Mouse (Mus musculus) heart, postnatal 0 days (tissue): ENCODE data around the gene B3gnt7. TPM values are rescaled to one million over a fixed set of nuclear protein-coding genes. Genes with fewer than 3 reads are reported as not detected.
A peak's percentile ranks its signal among the peaks of the same experiment; 100 is the strongest.
"Not testable (repeated sequence)": the region's sequence is repeated elsewhere in the genome, so short reads cannot be mapped to it uniquely, and the experiment has no call there.

Source experiments
- ATAC-seq: fragments of 200-750 bp; cut with Nextera tagmentation; 2 replicates; pipeline ENCODE4 v1.8.0; 2017; ENCODE audit warnings: low read depth, moderate number of reproducible peaks, moderate library complexity; ENCODE audit not compliant: insufficient read depth
- DNase-seq: peaks from one replicate; pipeline ENCODE4 v3.0.0-alpha.2; 2016; ENCODE audit warnings: low spot score
- H3K27ac ChIP-seq: fragments of 300-500 bp; sonication (generic); 2 replicates; pipeline ENCODE4 v1.5.1; 2014; ENCODE audit warnings: low read depth, mild to moderate bottlenecking
- H3K27me3 ChIP-seq: fragments of 300-500 bp; sonication (generic); 2 replicates; pipeline ENCODE4 v1.6.1; 2014; ENCODE audit warnings: low read length, mixed read lengths; ENCODE audit not compliant: control insufficient read depth, insufficient read depth
- H3K36me3 ChIP-seq: fragments of 300-500 bp; sonication (generic); replicated peaks from 2 replicates; pipeline ENCODE4 v1.6.1; 2014; ENCODE audit warnings: low read length, mixed read lengths; ENCODE audit not compliant: control insufficient read depth, insufficient read depth
- H3K4me1 ChIP-seq: fragments of 300-500 bp; sonication (generic); 2 replicates; pipeline ENCODE4 v1.6.1; 2014; ENCODE audit warnings: antibody characterized with exemption; ENCODE audit not compliant: control insufficient read depth, insufficient read depth
- H3K4me2 ChIP-seq: fragments of 300-500 bp; sonication (generic); 2 replicates; pipeline ENCODE4 v1.6.1; 2014; ENCODE audit warnings: low read depth, mild to moderate bottlenecking, low read length, moderate library complexity
- H3K4me3 ChIP-seq: fragments of 300-500 bp; sonication (generic); 2 replicates; pipeline ENCODE4 v1.5.1; 2014; ENCODE audit warnings: low read depth, low read length
- H3K9ac ChIP-seq: fragments of 300-500 bp; sonication (generic); replicated peaks from 2 replicates; pipeline ENCODE4 v1.6.1; 2014; ENCODE audit warnings: low read depth, low read length, mixed read lengths
- H3K9me3 ChIP-seq: fragments of 300-500 bp; sonication (generic); replicated peaks from 2 replicates; pipeline ENCODE4 v1.6.1; 2016; ENCODE audit warnings: low read length; ENCODE audit not compliant: control insufficient read depth
- CTCF ChIP-seq: IDR thresholded peaks from 2 replicates; pipeline ENCODE4 v1.5.1; 2016; ENCODE audit warnings: antibody characterized with exemption, control low read depth, low read depth
- EP300 ChIP-seq: IDR thresholded peaks from 2 replicates; pipeline ENCODE4 v1.6.1; 2016; ENCODE audit warnings: antibody characterized with exemption, low read depth
- WGBS: fragments of 180-500 bp; shearing (Covaris S2); extraction: QIAGEN DNeasy Blood & Tissue Kit; methylation state at CpG from one replicate; pipeline ENCODE4 v1.1.7; 2014; 5-methylcytosine and 5-hydroxymethylcytosine counted together
- polyA plus RNA-seq: library from polyadenylated mRNA; unstranded; fragments of >200 nt; fragmentation: Nextera tagmentation; extraction: Ambion mirVana; gene quantifications from 2 replicates; pipeline ENCODE4 v1.2.1, GENCODE M21; 2015
- total RNA-seq: library from RNA; depleted of rRNA; stranded (reverse); fragments of >200 nt; gene quantifications from 2 replicates; pipeline ENCODE4 v1.2.3, GENCODE M21; 2014; ENCODE audit warnings: low replicate concordance

B3gnt7 gene
- total and polyA plus RNA-seq, 2 experiments from 2014 or later = 0.49 to 0.69 TPM

- TF ChIP-seq CTCF (0 out of 2 replicates have a peak, but pooled peaks have one; percentile 17), EP300 (no peak)
- WGBS = 27% methylated on average over 15 of the region's 15 CpGs
- Histone ChIP-seq H3K4me3 (no peak overlapping the region), H3K27me3 (no peaks in the 10 kb centered on the region), H3K36me3 (no peaks in the 10 kb centered on the region), H3K27ac (no peak overlapping the region), H3K9ac (no peak overlapping the region), H3K9me3 (no peaks in the 10 kb centered on the region), H3K4me2 (no peak overlapping the region), H3K4me1 (no peaks in the 10 kb centered on the region)
- no peak for ATAC-seq
- no peak for DNase-seq
Observed at GRCm38 (mm10) chr1:86313772-86314125, 11.1 kb downstream of the B3gnt7 start.

DNA sequence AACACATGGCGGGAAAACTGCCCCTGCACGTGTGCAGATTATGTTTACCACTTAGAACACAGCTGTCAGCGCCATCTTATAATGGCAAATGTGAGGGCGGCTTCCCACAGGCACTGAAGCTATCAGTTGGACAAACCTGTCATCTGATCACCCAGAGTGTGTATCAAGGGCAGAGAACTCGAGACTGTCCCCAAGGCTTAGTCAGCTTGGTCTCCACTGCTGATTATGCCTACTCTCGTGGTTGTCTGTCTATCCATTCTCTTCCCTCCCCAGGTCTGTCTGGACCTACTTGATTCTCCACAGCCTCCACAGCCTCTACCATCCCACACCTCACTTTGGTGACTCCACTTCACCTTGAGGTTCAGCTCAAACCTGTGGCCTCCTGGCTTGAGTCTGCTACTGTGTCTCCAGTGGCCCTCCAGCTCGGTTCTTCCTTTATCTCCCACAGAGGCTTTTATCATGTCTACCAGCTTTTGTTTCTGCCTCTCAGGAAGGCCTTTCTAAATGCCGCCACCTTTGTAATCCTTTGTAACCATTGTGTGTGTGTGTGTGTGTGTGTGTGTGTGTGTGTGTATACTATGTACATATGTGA, 18.3 kb downstream of the B3gnt7 start:
- ATAC-seq (no peak), DNase-seq (no peak)
- Histone ChIP-seq H3K9ac (no peak overlapping the region), H3K4me2 (no peak overlapping the region), H3K27ac (no peak overlapping the region), H3K9me3 (no peaks in the 10 kb centered on the region), H3K27me3 (no peaks in the 10 kb centered on the region), H3K4me1 (no peaks in the 10 kb centered on the region), H3K36me3 (no peaks in the 10 kb centered on the region), H3K4me3 (no peak overlapping the region)
- no peak for TF ChIP-seq EP300
- TF ChIP-seq CTCF = no peak
- WGBS = 83% methylated on average over 6 of the region's 8 CpGs

DNA sequence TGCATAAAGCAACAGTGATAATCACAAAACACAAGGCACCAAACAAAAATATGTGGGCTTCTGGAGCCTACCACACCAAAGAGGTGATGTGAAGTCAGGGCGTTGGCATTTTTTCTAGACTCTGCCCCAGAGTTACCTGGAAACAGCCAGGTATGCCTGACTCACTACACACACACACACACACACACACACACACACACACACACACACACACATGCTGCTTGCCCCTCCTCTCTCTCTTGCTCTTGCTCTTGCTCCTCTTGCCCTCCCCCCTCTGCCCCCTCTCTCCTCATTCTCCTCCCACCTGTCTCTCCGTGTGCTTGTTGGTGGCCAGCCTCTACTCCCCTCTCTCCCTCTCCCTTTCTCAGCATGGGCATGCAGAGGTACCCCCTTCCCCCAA, 33.7 kb downstream of the B3gnt7 start:
- Histone ChIP-seq H3K9me3 (no peaks in the 10 kb centered on the region), H3K9ac (no peak overlapping the region), H3K27ac (no peak overlapping the region), H3K36me3 (no peaks in the 10 kb centered on the region), H3K27me3 (no peaks in the 10 kb centered on the region), H3K4me3 (no peak overlapping the region), H3K4me2 (no peak overlapping the region), H3K4me1 (no peaks in the 10 kb centered on the region)
- TF ChIP-seq EP300 (no peak), CTCF (no peak)
- ATAC-seq = no peak
- WGBS = 45% methylated on average over 2 of the region's 2 CpGs
- DNase-seq = no peak

DNA sequence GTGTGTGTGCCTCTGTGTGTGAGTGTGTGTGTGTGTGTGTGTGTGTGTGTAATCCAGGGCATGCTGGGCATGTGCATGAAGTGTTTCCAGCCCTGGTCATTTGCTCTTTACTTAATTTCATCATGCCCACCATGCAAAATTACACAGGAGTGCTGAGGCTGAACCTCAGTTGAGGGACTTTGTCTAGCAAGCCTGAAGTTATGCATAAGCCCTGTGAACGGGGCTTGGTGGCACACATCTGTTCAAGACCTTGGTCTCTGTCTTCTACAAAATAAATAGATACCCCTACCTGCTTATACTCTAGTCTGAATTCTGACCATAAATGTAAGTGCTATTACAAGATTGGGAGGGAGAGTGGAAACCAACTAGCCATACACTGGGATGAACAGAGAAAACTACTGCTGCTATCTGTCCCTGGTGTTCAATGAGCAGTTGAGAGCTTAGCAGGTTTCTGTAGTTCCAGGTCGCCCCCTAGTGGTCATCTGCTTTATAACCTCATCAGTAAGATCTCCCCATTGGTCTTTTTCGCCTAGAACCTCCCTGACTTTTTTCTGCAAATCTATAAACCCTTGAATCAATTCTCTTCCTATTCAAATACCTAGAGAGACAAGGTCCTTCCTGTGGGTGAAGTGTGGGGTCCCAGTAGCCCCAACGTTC, 36.7 kb downstream of the B3gnt7 start:
- H3K36me3 ChIP-seq = no peaks in the 10 kb centered on the region
- no peaks in the 10 kb centered on the region for H3K27me3 ChIP-seq
- no peak overlapping the region for H3K9ac ChIP-seq
- 30% methylated on average over 4 of the region's 4 CpGs for WGBS
- ATAC-seq (peak; percentile 53), DNase-seq (peak; percentile 78)
- H3K4me2 ChIP-seq = no peak overlapping the region
- no peaks in the 10 kb centered on the region for H3K4me1 ChIP-seq
- H3K9me3 ChIP-seq = no peaks in the 10 kb centered on the region
- H3K4me3 ChIP-seq = no peak overlapping the region
- no peak overlapping the region for H3K27ac ChIP-seq
- TF ChIP-seq CTCF (peak; percentile 88), EP300 (no peak)

DNA sequence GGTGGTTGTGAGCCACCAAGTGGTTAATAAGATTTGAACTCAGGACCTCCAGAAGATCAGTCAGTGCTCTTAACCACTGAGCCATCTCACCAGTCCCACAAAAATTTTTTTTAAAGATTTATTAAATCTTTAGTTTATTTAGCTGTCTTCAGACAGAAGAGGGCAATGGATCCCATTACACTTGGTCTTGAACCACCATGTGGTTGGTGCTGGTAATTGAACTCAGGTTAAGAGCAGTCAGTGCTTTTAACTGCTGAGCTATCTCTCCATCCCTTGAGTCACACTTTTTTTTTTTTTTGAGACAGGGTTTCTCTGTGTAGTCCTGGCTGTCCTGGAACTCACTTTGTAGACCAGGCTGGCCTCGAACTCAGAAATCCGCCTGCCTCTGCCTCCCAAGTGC, 38.5 kb downstream of the B3gnt7 start:
- not testable (repeated sequence) for H3K4me1 ChIP-seq, DNase-seq, H3K9ac ChIP-seq, H3K4me3 ChIP-seq, H3K4me2 ChIP-seq, H3K27me3 ChIP-seq, ATAC-seq, H3K36me3 ChIP-seq, H3K27ac ChIP-seq, H3K9me3 ChIP-seq
- 92% methylated on average over 2 of the region's 2 CpGs for WGBS

DNA sequence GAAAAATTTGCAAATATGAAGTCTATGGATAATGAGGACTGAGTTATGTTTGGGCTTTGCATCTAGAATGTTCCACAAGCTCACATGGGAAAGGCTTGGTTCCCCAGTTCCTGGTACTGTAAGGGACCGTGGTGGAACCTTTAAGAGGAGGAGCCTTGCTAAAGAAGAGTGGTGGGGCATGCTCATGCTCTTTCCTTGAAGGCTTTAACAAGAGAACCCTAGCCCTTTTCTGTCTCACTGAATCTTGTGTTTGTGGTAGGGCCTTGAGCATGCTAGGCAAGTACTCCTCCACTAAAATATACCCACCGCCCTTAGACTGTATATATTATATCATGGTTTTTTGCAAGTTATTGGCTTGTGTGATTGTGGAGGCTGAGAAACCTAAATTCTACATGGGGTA, 39.7 kb downstream of the B3gnt7 start:
- Histone ChIP-seq H3K9me3 (no peaks in the 10 kb centered on the region), H3K4me3 (no peak overlapping the region), H3K9ac (no peak overlapping the region), H3K4me1 (no peaks in the 10 kb centered on the region), H3K36me3 (peaks cover under 1% of the 10 kb centered on the region; the same call in 1 of the 2 replicates), H3K4me2 (no peak overlapping the region), H3K27me3 (no peaks in the 10 kb centered on the region), H3K27ac (no peak overlapping the region)
- TF ChIP-seq EP300 (no peak), CTCF (no peak)
- WGBS = 89% methylated on average over 2 of the region's 2 CpGs
- DNase-seq = no peak
- no peak for ATAC-seq
